Mouse (Mus musculus) macrophage (primary cell): ENCODE results near the gene Ap4m1. TPM values are rescaled to one million over a fixed set of nuclear protein-coding genes. Genes with fewer than 3 reads are reported as not detected.
A peak's percentile ranks its signal among the peaks of the same experiment; 100 is the strongest.

ENCODE experiments used
- H3K27ac ChIP-seq: fragments of 350-480 bp; formaldehyde crosslinking; 2 replicates; pipeline ENCODE4 v1.9.0; 2021
- H3K36me3 ChIP-seq: fragments of 350-480 bp; formaldehyde crosslinking; 2 replicates; pipeline ENCODE4 v1.9.0; 2021; ENCODE audit errors: inconsistent target
- H3K4me3 ChIP-seq: fragments of 350-480 bp; formaldehyde crosslinking; 2 replicates; pipeline ENCODE4 v1.9.0; 2021; ENCODE audit errors: inconsistent target
- H3K79me2 ChIP-seq: fragments of 350-480 bp; formaldehyde crosslinking; 2 replicates; pipeline ENCODE4 v1.9.0; 2021; ENCODE audit errors: inconsistent target
- WGBS: methylation state at CpG from one replicate; pipeline ENCODE4 v1.1.7; 2026; ENCODE audit warnings: inconsistent platforms; ENCODE audit not compliant: missing documents; 5-methylcytosine and 5-hydroxymethylcytosine counted together
- polyA plus RNA-seq: library from polyadenylated mRNA; stranded (reverse); fragments of 250-400 nt; gene quantifications from 3 replicates; pipeline ENCODE4 v1.2.4, GENCODE M21; 2018; ENCODE audit warnings: inconsistent platforms
- total RNA-seq, 78 experiments: library from RNA; depleted of rRNA; stranded (reverse); fragments of 250-400 nt; gene quantifications; 1 replicate in 9 of 78; 2 replicates in 24 of 78; 3 replicates in 43 of 78; 4 replicates in 2 of 78; pipeline ENCODE4 v1.2.4; 2018; ENCODE audit warnings: inconsistent platforms in 56 of 78

Ap4m1 gene
- 100 to 1,000 TPM in 1 of 26 experiments, 10 to 100 TPM in 25; 10.1 to 110 (median 55.9) TPM for total RNA-seq (2018; cell fraction: chromatin; rRNA removed)
- total RNA-seq (2018; cell fraction: cytosol; rRNA removed), result 10 to 100 TPM in 17 of 26 experiments, 1 to 10 TPM in 9; 4.3 to 18.5 (median 11.2) TPM
- total RNA-seq (2018; cell fraction: nucleus; rRNA removed), result 10 to 100 TPM; 11.9 to 83.9 (median 37.3) TPM
- polyA plus RNA-seq, result 10.2 to 20.8 TPM (median 13.0 TPM) in 3 replicates

GRCm38 (mm10) chr5:138171695-138172491 is at the start of gene Ap4m1, which contains the start of gene Mcm7:
Gene Ap4m1 (plus strand): TSS chr5:138172002.
Gene Mcm7 (minus strand): TSS chr5:138172422.
- H3K36me3 ChIP-seq, result peaks cover 30% of the 10 kb centered on the region; the same call in 1 of the 2 replicates
- peak within 1 kb of the TSS; percentile 77 for H3K27ac ChIP-seq
- under 1% methylated on average over 50 of the region's 54 CpGs for WGBS
- peak within 1 kb of the TSS; percentile 88 for H3K4me3 ChIP-seq
- peaks cover 19% of the 10 kb centered on the region for H3K79me2 ChIP-seq

- Histone ChIP-seq H3K36me3 (peaks cover 54% of the 10 kb centered on the region), H3K27ac (no peak overlapping the region), H3K79me2 (no peaks in the 10 kb centered on the region), H3K4me3 (no peak overlapping the region)
- 94% methylated on average over 5 of the region's 5 CpGs for WGBS
These were observed 39.3 kb upstream of the Ap4m1 start for GRCm38 (mm10) chr5:138132425-138133064.

- no peak overlapping the region for H3K4me3 ChIP-seq
- H3K36me3 ChIP-seq, result peaks cover 22% of the 10 kb centered on the region
- H3K27ac ChIP-seq, result no peak overlapping the region
- WGBS, result 73% methylated on average over 4 of the region's 4 CpGs
- no peaks in the 10 kb centered on the region for H3K79me2 ChIP-seq
These were observed 34.5 kb upstream of the Ap4m1 start for GRCm38 (mm10) chr5:138137257-138137656.

GRCm38 (mm10) chr5:138137935-138138549 is 33.8 kb upstream of the Ap4m1 start:
- Histone ChIP-seq H3K27ac (no peak overlapping the region), H3K4me3 (no peak overlapping the region), H3K79me2 (no peaks in the 10 kb centered on the region), H3K36me3 (peaks cover 17% of the 10 kb centered on the region)
- WGBS, result 45% methylated on average over 8 of the region's 8 CpGs

GRCm38 (mm10) chr5:138138585-138138984 is 33.2 kb upstream of the Ap4m1 start:
- 13% methylated on average over 2 of the region's 4 CpGs for WGBS
- H3K79me2 ChIP-seq, result no peaks in the 10 kb centered on the region
- peaks cover 12% of the 10 kb centered on the region; the same call in 1 of the 2 replicates for H3K36me3 ChIP-seq
- no peak overlapping the region for H3K4me3 ChIP-seq
- no peak overlapping the region for H3K27ac ChIP-seq

GRCm38 (mm10) chr5:138154390-138154789 is 17.4 kb upstream of the Ap4m1 start:
- WGBS, result 86% methylated on average over 3 of the region's 3 CpGs
- no peak overlapping the region for H3K4me3 ChIP-seq

GRCm38 (mm10) chr5:138155443-138155976 is 16.3 kb upstream of the Ap4m1 start, which contains the start of gene Zfp113:
Gene Zfp113 (minus strand): TSS chr5:138155744.
- H3K4me3 ChIP-seq, result peak within 1 kb of the TSS; percentile 76
- H3K36me3 ChIP-seq, result peaks cover 12% of the 10 kb centered on the region; the same call in 1 of the 2 replicates
- H3K79me2 ChIP-seq, result no peaks in the 10 kb centered on the region
- 2% methylated on average over 31 of the region's 31 CpGs for WGBS
- 0 out of 2 replicates have a peak within 1 kb of the TSS, but pooled peaks have one; percentile 13 for H3K27ac ChIP-seq

More at GRCm38 (mm10) chr5:138154390-138154789, 17.4 kb upstream of the Ap4m1 start:
- no peaks in the 10 kb centered on the region for H3K79me2 ChIP-seq
- no peak overlapping the region for H3K27ac ChIP-seq
- peaks cover 16% of the 10 kb centered on the region; the same call in 1 of the 2 replicates for H3K36me3 ChIP-seq

GRCm38 (mm10) chr5:138160224-138160762 is 11.5 kb upstream of the Ap4m1 start:
- WGBS, result 67% methylated on average over 6 of the region's 7 CpGs
- Histone ChIP-seq H3K27ac (no peak overlapping the region), H3K4me3 (peak overlapping the region; percentile 99; the same call in 1 of the 2 replicates), H3K36me3 (peaks cover 19% of the 10 kb centered on the region; the same call in 1 of the 2 replicates), H3K79me2 (peaks cover 19% of the 10 kb centered on the region)

GRCm38 (mm10) chr5:138160842-138161665 is 10.7 kb upstream of the Ap4m1 start, which contains the start of gene Cops6:
Gene Cops6 (plus strand): TSS chr5:138161071.
- H3K27ac ChIP-seq, result peak within 1 kb of the TSS; percentile 58

GRCm38 (mm10) chr5:138163046-138163445 is 8.8 kb upstream of the Ap4m1 start:
- Histone ChIP-seq H3K4me3 (no peak overlapping the region), H3K79me2 (peaks cover 19% of the 10 kb centered on the region), H3K36me3 (peaks cover 43% of the 10 kb centered on the region; the same call in 1 of the 2 replicates), H3K27ac (no peak overlapping the region)
- WGBS, result 76% methylated on average over 6 of the region's 6 CpGs

More at GRCm38 (mm10) chr5:138160842-138161665, 10.7 kb upstream of the Ap4m1 start, which contains the start of gene Cops6:
- H3K79me2 ChIP-seq, result peaks cover 19% of the 10 kb centered on the region
- peak within 1 kb of the TSS; percentile 99 for H3K4me3 ChIP-seq
- WGBS, result 2% methylated on average over 42 of the region's 42 CpGs
- H3K36me3 ChIP-seq, result peaks cover 26% of the 10 kb centered on the region; the same call in 1 of the 2 replicates

- Histone ChIP-seq H3K79me2 (peaks cover 19% of the 10 kb centered on the region), H3K4me3 (no peak overlapping the region), H3K27ac (no peak overlapping the region), H3K36me3 (peaks cover 45% of the 10 kb centered on the region; the same call in 1 of the 2 replicates)
- whole genome bisulfite sequencing, result 87% methylated on average over 10 of the region's 10 CpGs
These were observed 8.2 kb upstream of the Ap4m1 start for GRCm38 (mm10) chr5:138163610-138164009.

- no peak overlapping the region for H3K27ac ChIP-seq
- peaks cover 45% of the 10 kb centered on the region; the same call in 1 of the 2 replicates for H3K36me3 ChIP-seq
- WGBS, result 91% methylated on average over 8 of the region's 8 CpGs
- no peak overlapping the region for H3K4me3 ChIP-seq
- H3K79me2 ChIP-seq, result peaks cover 36% of the 10 kb centered on the region
These were observed 6.2 kb upstream of the Ap4m1 start for GRCm38 (mm10) chr5:138165594-138165993.
